Mouse (Mus musculus): Measurements from ENCODE around the gene Slc30a5.

DNA sequence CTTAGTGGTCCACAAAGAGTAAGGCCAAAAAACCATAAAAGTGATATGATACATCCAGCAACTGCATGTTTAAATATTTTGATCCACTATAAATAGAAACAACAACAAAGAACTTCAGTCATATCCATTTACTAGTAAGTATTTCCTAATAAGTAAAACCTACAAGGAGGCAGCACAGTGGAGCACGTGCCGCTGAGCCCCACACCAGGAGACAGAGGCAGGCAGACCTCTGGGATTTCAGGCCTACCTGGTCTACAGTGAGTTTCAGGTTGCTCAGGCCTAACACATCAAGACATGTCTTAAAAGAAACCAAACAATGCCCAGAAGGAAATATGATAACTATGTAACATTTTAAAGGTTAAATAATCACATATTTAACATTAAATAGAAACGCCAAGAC, 8.3 kb downstream of the Slc30a5 start:
- no peak for TF ChIP-seq POLR2A (IDR thresholded peaks at IDR 0.05; ENCODE audit: low read depth, low read length)
- no peak for TF ChIP-seq CTCF (IDR thresholded peaks at IDR 0.05; ENCODE audit: borderline replicate concordance, insufficient read depth, low read length)
